Mouse (Mus musculus) neural tube, embryonic 13.5 days (tissue): ENCODE data around the gene Mbd5. TPM values are rescaled to one million over a fixed set of nuclear protein-coding genes. Genes with fewer than 3 reads are reported as not detected.
"Not testable (repeated sequence)": the region's sequence is repeated elsewhere in the genome, so short reads cannot be mapped to it uniquely, and the experiment has no call there.

Source experiments
- ATAC-seq: fragments of 200-750 bp; cut with Nextera tagmentation; 2 replicates; pipeline ENCODE4 v1.8.0; 2017; ENCODE audit warnings: low read depth, mild to moderate bottlenecking, moderate TSS enrichment, moderate library complexity
- H3K27ac ChIP-seq: fragments of 300-500 bp; sonication (generic); replicated peaks from 2 replicates; pipeline ENCODE4 v1.5.1; 2015; ENCODE audit warnings: moderate library complexity, mild to moderate bottlenecking, inconsistent platforms
- H3K27me3 ChIP-seq: fragments of 300-500 bp; sonication (generic); 2 replicates; pipeline ENCODE4 v1.6.1; 2015; ENCODE audit warnings: mild to moderate bottlenecking, inconsistent platforms
- H3K36me3 ChIP-seq: fragments of 300-500 bp; sonication (generic); 2 replicates; pipeline ENCODE4 v1.6.1; 2015; ENCODE audit warnings: mild to moderate bottlenecking, inconsistent platforms
- H3K4me1 ChIP-seq: fragments of 300-500 bp; sonication (generic); replicated peaks from 2 replicates; pipeline ENCODE4 v1.6.1; 2015; ENCODE audit warnings: inconsistent platforms
- H3K4me2 ChIP-seq: fragments of 300-500 bp; sonication (generic); 2 replicates; pipeline ENCODE4 v1.6.1; 2015; ENCODE audit warnings: inconsistent platforms, mild to moderate bottlenecking, moderate library complexity
- H3K4me3 ChIP-seq: fragments of 300-500 bp; sonication (generic); 2 replicates; pipeline ENCODE4 v1.5.1; 2015; ENCODE audit warnings: mild to moderate bottlenecking, inconsistent platforms
- H3K9ac ChIP-seq: fragments of 300-500 bp; sonication (generic); 2 replicates; pipeline ENCODE4 v1.6.1; 2015; ENCODE audit warnings: moderate library complexity, mild to moderate bottlenecking, inconsistent platforms
- H3K9me3 ChIP-seq: fragments of 300-500 bp; sonication (generic); 2 replicates; pipeline ENCODE4 v1.6.1; 2016; ENCODE audit warnings: inconsistent platforms
- WGBS: fragments of 180-500 bp; shearing (Covaris S2); methylation state at CpG from one replicate; pipeline ENCODE4 v1.1.7; 2015; 5-methylcytosine and 5-hydroxymethylcytosine counted together
- polyA plus RNA-seq: library from polyadenylated mRNA; unstranded; fragments of >200 nt; fragmentation: Nextera tagmentation; extraction: Ambion mirVana; gene quantifications from 2 replicates; pipeline ENCODE4 v1.2.1, GENCODE M21; 2015

Gene Mbd5
- polyA plus RNA-seq, 1 experiment from 2014 or later = 41.2 TPM

GRCm38 (mm10) chr2:49190984-49191383, 241.7 kb downstream of the Mbd5 start:
- Histone ChIP-seq H3K4me3 (no peak overlapping the region), H3K27ac (no peak overlapping the region), H3K27me3 (no peaks in the 10 kb centered on the region), H3K36me3 (no peaks in the 10 kb centered on the region), H3K4me1 (no peaks in the 10 kb centered on the region), H3K9ac (no peak overlapping the region), H3K4me2 (no peak overlapping the region), H3K9me3 (no peaks in the 10 kb centered on the region)
- WGBS = 80% methylated on average over 2 of the region's 2 CpGs
- ATAC-seq = no peak

- no peak for ATAC-seq
- no peak overlapping the region for H3K4me2 ChIP-seq
- no peak overlapping the region for H3K27ac ChIP-seq
- H3K4me1 ChIP-seq = no peaks in the 10 kb centered on the region
- H3K9ac ChIP-seq = no peak overlapping the region
- H3K36me3 ChIP-seq = no peaks in the 10 kb centered on the region
- H3K4me3 ChIP-seq = no peak overlapping the region
- H3K27me3 ChIP-seq = no peaks in the 10 kb centered on the region
- H3K9me3 ChIP-seq = no peaks in the 10 kb centered on the region
- 95% methylated on average over 3 of the region's 3 CpGs for WGBS
Observed at GRCm38 (mm10) chr2:49191695-49192094, 242.4 kb downstream of the Mbd5 start.

GRCm38 (mm10) chr2:49204081-49204480, 254.8 kb downstream of the Mbd5 start:
- Histone ChIP-seq H3K27me3 (no peaks in the 10 kb centered on the region), H3K4me3 (no peak overlapping the region), H3K9me3 (no peaks in the 10 kb centered on the region), H3K4me1 (no peaks in the 10 kb centered on the region), H3K27ac (no peak overlapping the region), H3K4me2 (no peak overlapping the region), H3K36me3 (no peaks in the 10 kb centered on the region), H3K9ac (no peak overlapping the region)
- 71% methylated on average over 1 of the region's 1 CpGs for WGBS
- no peak for ATAC-seq

- H3K27ac ChIP-seq, H3K9me3 ChIP-seq, H3K27me3 ChIP-seq, H3K9ac ChIP-seq, H3K4me3 ChIP-seq, ATAC-seq, H3K4me2 ChIP-seq, H3K36me3 ChIP-seq, H3K4me1 ChIP-seq: not testable (repeated sequence)
- 100% methylated on average over 1 of the region's 1 CpGs for WGBS
Observed at GRCm38 (mm10) chr2:49205692-49206091, 256.4 kb downstream of the Mbd5 start.

- Histone ChIP-seq H3K36me3 (no peaks in the 10 kb centered on the region), H3K4me3 (no peak overlapping the region), H3K4me2 (no peak overlapping the region), H3K4me1 (no peaks in the 10 kb centered on the region), H3K9ac (no peak overlapping the region), H3K9me3 (no peaks in the 10 kb centered on the region), H3K27me3 (no peaks in the 10 kb centered on the region), H3K27ac (no peak overlapping the region)
- WGBS = 84% methylated on average over 3 of the region's 3 CpGs
- ATAC-seq = no peak
Observed at GRCm38 (mm10) chr2:49209349-49209748, 260.0 kb downstream of the Mbd5 start.

- Histone ChIP-seq H3K27ac (no peak overlapping the region), H3K4me3 (no peak overlapping the region), H3K4me1 (no peaks in the 10 kb centered on the region), H3K9ac (no peak overlapping the region), H3K27me3 (no peaks in the 10 kb centered on the region), H3K4me2 (no peak overlapping the region), H3K9me3 (no peaks in the 10 kb centered on the region), H3K36me3 (no peaks in the 10 kb centered on the region)
- WGBS = 94% methylated on average over 1 of the region's 1 CpGs
- ATAC-seq = no peak
Observed at GRCm38 (mm10) chr2:49210408-49210807, 261.1 kb downstream of the Mbd5 start.

GRCm38 (mm10) chr2:49229725-49230124, 280.4 kb downstream of the Mbd5 start:
- Histone ChIP-seq H3K4me2 (no peak overlapping the region), H3K4me3 (no peak overlapping the region), H3K9ac (no peak overlapping the region), H3K36me3 (no peaks in the 10 kb centered on the region), H3K27me3 (no peaks in the 10 kb centered on the region), H3K27ac (no peak overlapping the region), H3K9me3 (no peaks in the 10 kb centered on the region), H3K4me1 (no peaks in the 10 kb centered on the region)
- no peak for ATAC-seq

- Histone ChIP-seq H3K4me1 (no peaks in the 10 kb centered on the region), H3K27ac (no peak overlapping the region), H3K9ac (no peak overlapping the region), H3K4me3 (no peak overlapping the region), H3K9me3 (peaks cover 3% of the 10 kb centered on the region), H3K36me3 (peaks cover 15% of the 10 kb centered on the region; the same call in 1 of the 2 replicates), H3K27me3 (no peaks in the 10 kb centered on the region), H3K4me2 (no peak overlapping the region)
- ATAC-seq = no peak
- WGBS = 82% methylated on average over 2 of the region's 2 CpGs
Observed at GRCm38 (mm10) chr2:49234064-49234463, 284.8 kb downstream of the Mbd5 start.

GRCm38 (mm10) chr2:49241715-49242114, 292.4 kb downstream of the Mbd5 start:
- no peaks in the 10 kb centered on the region for H3K4me1 ChIP-seq
- H3K4me3 ChIP-seq = no peak overlapping the region
- no peak overlapping the region for H3K4me2 ChIP-seq
- no peak overlapping the region for H3K9ac ChIP-seq
- H3K36me3 ChIP-seq = peaks cover 7% of the 10 kb centered on the region; the same call in 1 of the 2 replicates
- WGBS = 92% methylated on average over 4 of the region's 4 CpGs
- H3K27me3 ChIP-seq = no peaks in the 10 kb centered on the region
- ATAC-seq = no peak
- no peaks in the 10 kb centered on the region for H3K9me3 ChIP-seq
- H3K27ac ChIP-seq = no peak overlapping the region

GRCm38 (mm10) chr2:49264092-49264491, 314.8 kb downstream of the Mbd5 start:
- H3K4me1 ChIP-seq = no peaks in the 10 kb centered on the region
- no peak overlapping the region for H3K9ac ChIP-seq
- H3K9me3 ChIP-seq = no peaks in the 10 kb centered on the region
- no peaks in the 10 kb centered on the region for H3K27me3 ChIP-seq
- no peak overlapping the region for H3K27ac ChIP-seq
- no peak for ATAC-seq
- H3K4me2 ChIP-seq = no peak overlapping the region
- 54% methylated on average over 2 of the region's 2 CpGs for WGBS
- no peak overlapping the region for H3K4me3 ChIP-seq
- H3K36me3 ChIP-seq = no peaks in the 10 kb centered on the region

GRCm38 (mm10) chr2:49272295-49272967, 323.1 kb downstream of the Mbd5 start:
- 15% methylated on average over 11 of the region's 11 CpGs for WGBS
- Histone ChIP-seq H3K4me1 (peaks cover 13% of the 10 kb centered on the region), H3K4me2 (peak overlapping the region; percentile 33), H3K36me3 (peaks cover 10% of the 10 kb centered on the region; the same call in 1 of the 2 replicates), H3K9me3 (no peaks in the 10 kb centered on the region), H3K27me3 (no peaks in the 10 kb centered on the region), H3K27ac (peak overlapping the region; percentile 67), H3K4me3 (no peak overlapping the region), H3K9ac (no peak overlapping the region)
- peak; percentile 92 for ATAC-seq

- peaks cover 26% of the 10 kb centered on the region for H3K36me3 ChIP-seq
- H3K9ac ChIP-seq = no peak overlapping the region
- no peak for ATAC-seq
- no peak overlapping the region for H3K4me2 ChIP-seq
- no peaks in the 10 kb centered on the region for H3K27me3 ChIP-seq
- H3K9me3 ChIP-seq = no peaks in the 10 kb centered on the region
- no peak overlapping the region for H3K27ac ChIP-seq
- no peak overlapping the region for H3K4me3 ChIP-seq
- 91% methylated on average over 4 of the region's 4 CpGs for WGBS
- peaks cover 13% of the 10 kb centered on the region for H3K4me1 ChIP-seq
Observed at GRCm38 (mm10) chr2:49276017-49276722, 326.9 kb downstream of the Mbd5 start.

GRCm38 (mm10) chr2:49280496-49280895, 331.2 kb downstream of the Mbd5 start:
- ATAC-seq = no peak
- Histone ChIP-seq H3K9ac (no peak overlapping the region), H3K27me3 (no peaks in the 10 kb centered on the region), H3K27ac (no peak overlapping the region), H3K9me3 (no peaks in the 10 kb centered on the region), H3K4me1 (no peaks in the 10 kb centered on the region), H3K4me3 (no peak overlapping the region), H3K36me3 (peaks cover 26% of the 10 kb centered on the region), H3K4me2 (no peak overlapping the region)
